Mouse (Mus musculus): ENCODE results near the gene C1qb. TPM values are rescaled to one million over a fixed set of nuclear protein-coding genes. Genes with fewer than 3 reads are reported as not detected.
A peak's percentile ranks its signal among the peaks of the same experiment; 100 is the strongest.

C1qb gene
- polyA plus RNA-seq, 1 experiment from 2014 or later = 24.2 TPM

DNA sequence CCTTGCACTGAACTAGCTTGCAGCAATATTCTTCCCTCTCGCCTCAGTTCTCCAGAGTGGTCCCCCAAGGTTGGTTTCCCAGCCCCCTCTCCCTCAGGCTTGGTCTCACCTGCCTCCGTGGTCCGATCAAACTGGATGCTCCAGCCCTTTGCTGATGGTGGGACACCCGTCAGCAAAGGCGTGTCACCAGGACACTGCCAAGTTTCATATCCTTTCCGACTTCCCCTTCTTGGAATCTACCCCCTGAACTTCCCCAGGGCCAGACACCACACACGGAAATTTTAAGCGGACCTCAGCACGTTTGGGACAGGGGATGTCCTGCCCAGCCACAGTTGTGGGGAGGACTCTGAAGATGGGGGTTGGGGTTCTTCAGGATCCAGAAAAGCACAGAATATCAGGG, 12.7 kb upstream of the C1qb start, which contains the start of gene C1qa:
TSS of gene C1qa (minus strand) at position 167 of the 400 bp plus-strand sequence.
- H3K4me3 ChIP-seq (ENCODE audit: low read depth, low read length) = no peak within 1 kb of the TSS
- peaks cover 12% of the 10 kb centered on the region for H3K27me3 ChIP-seq (ENCODE audit: control insufficient read depth, insufficient read depth, low read length)
- DNase-seq (ENCODE audit: low spot score) (no peak), ATAC-seq (ENCODE audit: insufficient read depth, low FRiP score, low TSS enrichment) (no peak)
- H3K36me3 ChIP-seq (ENCODE audit: control insufficient read depth, insufficient read depth, low read length) = no peaks in the 10 kb centered on the region
- H3K4me2 ChIP-seq (ENCODE audit: low read depth) = no peak within 1 kb of the TSS
- H3K9me3 ChIP-seq (ENCODE audit: control insufficient read depth, low read length) = no peaks in the 10 kb centered on the region
- no peaks in the 10 kb centered on the region for H3K4me1 ChIP-seq (ENCODE audit: control insufficient read depth, insufficient read depth, low read length)
- WGBS = 82% methylated on average over 9 of the region's 9 CpGs
- H3K27ac ChIP-seq (ENCODE audit: low read depth, low read length) = no peak within 1 kb of the TSS
- no peak within 1 kb of the TSS for H3K9ac ChIP-seq (ENCODE audit: low read length)

GRCm38 (mm10) chr4:136898084-136898598, 12.2 kb upstream of the C1qb start:
- Histone ChIP-seq H3K4me1 (ENCODE audit: control insufficient read depth, insufficient read depth, low read length) (no peaks in the 10 kb centered on the region), H3K36me3 (ENCODE audit: control insufficient read depth, insufficient read depth, low read length) (no peaks in the 10 kb centered on the region), H3K4me2 (ENCODE audit: low read depth) (no peak overlapping the region), H3K9me3 (ENCODE audit: control insufficient read depth, low read length) (no peaks in the 10 kb centered on the region), H3K9ac (ENCODE audit: low read length) (no peak overlapping the region), H3K27ac (ENCODE audit: low read depth, low read length) (no peak overlapping the region), H3K4me3 (ENCODE audit: low read depth, low read length) (no peak overlapping the region), H3K27me3 (ENCODE audit: control insufficient read depth, insufficient read depth, low read length) (peaks cover 10% of the 10 kb centered on the region)
- 63% methylated on average over 9 of the region's 9 CpGs for WGBS
- ATAC-seq (ENCODE audit: insufficient read depth, low FRiP score, low TSS enrichment) = no peak
- no peak for DNase-seq (ENCODE audit: low spot score)

- H3K9ac ChIP-seq (ENCODE audit: low read length) = no peak overlapping the region
- H3K4me1 ChIP-seq (ENCODE audit: control insufficient read depth, insufficient read depth, low read length) = no peaks in the 10 kb centered on the region
- 35% methylated on average over 10 of the region's 10 CpGs for WGBS
- no peaks in the 10 kb centered on the region for H3K9me3 ChIP-seq (ENCODE audit: control insufficient read depth, low read length)
- H3K27ac ChIP-seq (ENCODE audit: low read depth, low read length) = no peak overlapping the region
- ATAC-seq (ENCODE audit: insufficient read depth, low FRiP score, low TSS enrichment) (no peak), DNase-seq (ENCODE audit: low spot score) (no peak)
- H3K4me3 ChIP-seq (ENCODE audit: low read depth, low read length) = no peak overlapping the region
- H3K4me2 ChIP-seq (ENCODE audit: low read depth) = no peak overlapping the region
- no peaks in the 10 kb centered on the region for H3K36me3 ChIP-seq (ENCODE audit: control insufficient read depth, insufficient read depth, low read length)
- H3K27me3 ChIP-seq (ENCODE audit: control insufficient read depth, insufficient read depth, low read length) = peaks cover 10% of the 10 kb centered on the region
Measured at GRCm38 (mm10) chr4:136896461-136896860, 10.5 kb upstream of the C1qb start.

DNA sequence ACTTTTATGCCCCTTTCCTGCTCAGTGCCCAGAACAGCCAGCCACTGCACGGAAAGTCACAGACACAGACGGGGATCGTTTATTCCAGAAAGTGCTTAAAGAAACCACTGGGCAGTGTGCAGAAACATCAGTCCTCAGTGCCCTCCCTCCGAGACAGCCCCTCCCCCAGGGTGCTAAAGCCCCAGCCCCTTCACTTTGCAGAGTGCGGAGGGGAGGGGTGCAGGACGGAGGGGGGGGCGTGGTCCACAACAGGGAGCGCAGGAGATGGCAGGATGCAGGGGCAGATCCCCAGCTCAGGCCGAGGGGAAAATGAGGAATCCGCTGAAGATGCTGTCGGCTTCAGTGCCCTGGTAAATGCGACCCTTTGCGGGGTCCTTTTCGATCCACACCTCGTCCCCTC, 9.9 kb upstream of the C1qb start:
- H3K27ac ChIP-seq (ENCODE audit: low read depth, low read length) = no peak overlapping the region
- no peak for ATAC-seq (ENCODE audit: insufficient read depth, low FRiP score, low TSS enrichment)
- H3K27me3 ChIP-seq (ENCODE audit: control insufficient read depth, insufficient read depth, low read length) = peaks cover 10% of the 10 kb centered on the region
- DNase-seq (ENCODE audit: low spot score) = no peak
- H3K9me3 ChIP-seq (ENCODE audit: control insufficient read depth, low read length) = no peaks in the 10 kb centered on the region
- no peaks in the 10 kb centered on the region for H3K36me3 ChIP-seq (ENCODE audit: control insufficient read depth, insufficient read depth, low read length)
- no peak overlapping the region for H3K4me2 ChIP-seq (ENCODE audit: low read depth)
- no peak overlapping the region for H3K9ac ChIP-seq (ENCODE audit: low read length)
- 5% methylated on average over 14 of the region's 15 CpGs for WGBS
- H3K4me1 ChIP-seq (ENCODE audit: control insufficient read depth, insufficient read depth, low read length) = no peaks in the 10 kb centered on the region
- no peak overlapping the region for H3K4me3 ChIP-seq (ENCODE audit: low read depth, low read length)

GRCm38 (mm10) chr4:136894821-136895220, 8.8 kb upstream of the C1qb start:
- WGBS = 78% methylated on average over 4 of the region's 4 CpGs
- Histone ChIP-seq H3K27me3 (ENCODE audit: control insufficient read depth, insufficient read depth, low read length) (peaks cover 10% of the 10 kb centered on the region), H3K9me3 (ENCODE audit: control insufficient read depth, low read length) (no peaks in the 10 kb centered on the region), H3K9ac (ENCODE audit: low read length) (no peak overlapping the region), H3K36me3 (ENCODE audit: control insufficient read depth, insufficient read depth, low read length) (no peaks in the 10 kb centered on the region), H3K27ac (ENCODE audit: low read depth, low read length) (no peak overlapping the region), H3K4me3 (ENCODE audit: low read depth, low read length) (no peak overlapping the region), H3K4me1 (ENCODE audit: control insufficient read depth, insufficient read depth, low read length) (no peaks in the 10 kb centered on the region), H3K4me2 (ENCODE audit: low read depth) (no peak overlapping the region)
- DNase-seq (ENCODE audit: low spot score) = no peak
- no peak for ATAC-seq (ENCODE audit: insufficient read depth, low FRiP score, low TSS enrichment)

- Histone ChIP-seq H3K27ac (ENCODE audit: low read depth, low read length) (no peak overlapping the region), H3K4me1 (ENCODE audit: control insufficient read depth, insufficient read depth, low read length) (no peaks in the 10 kb centered on the region), H3K4me3 (ENCODE audit: low read depth, low read length) (no peak overlapping the region), H3K4me2 (ENCODE audit: low read depth) (no peak overlapping the region), H3K9me3 (ENCODE audit: control insufficient read depth, low read length) (no peaks in the 10 kb centered on the region), H3K9ac (ENCODE audit: low read length) (no peak overlapping the region), H3K36me3 (ENCODE audit: control insufficient read depth, insufficient read depth, low read length) (no peaks in the 10 kb centered on the region), H3K27me3 (ENCODE audit: control insufficient read depth, insufficient read depth, low read length) (peaks cover 10% of the 10 kb centered on the region)
- ATAC-seq (ENCODE audit: insufficient read depth, low FRiP score, low TSS enrichment) (no peak), DNase-seq (ENCODE audit: low spot score) (peak; percentile 68)
- 7% methylated on average over 9 of the region's 9 CpGs for WGBS
Measured at GRCm38 (mm10) chr4:136893691-136894543, 7.9 kb upstream of the C1qb start.

GRCm38 (mm10) chr4:136892811-136893210, 6.8 kb upstream of the C1qb start, which contains the start of gene C1qc:
Gene C1qc, minus strand, starts transcription at chr4:136893065.
- Histone ChIP-seq H3K9me3 (ENCODE audit: control insufficient read depth, low read length) (no peaks in the 10 kb centered on the region), H3K4me2 (ENCODE audit: low read depth) (no peak within 1 kb of the TSS), H3K9ac (ENCODE audit: low read length) (no peak within 1 kb of the TSS), H3K27me3 (ENCODE audit: control insufficient read depth, insufficient read depth, low read length) (peaks cover 10% of the 10 kb centered on the region), H3K4me3 (ENCODE audit: low read depth, low read length) (no peak within 1 kb of the TSS), H3K27ac (ENCODE audit: low read depth, low read length) (no peak within 1 kb of the TSS), H3K4me1 (ENCODE audit: control insufficient read depth, insufficient read depth, low read length) (no peaks in the 10 kb centered on the region), H3K36me3 (ENCODE audit: control insufficient read depth, insufficient read depth, low read length) (no peaks in the 10 kb centered on the region)
- no peak for DNase-seq (ENCODE audit: low spot score)
- no peak for ATAC-seq (ENCODE audit: insufficient read depth, low FRiP score, low TSS enrichment)
- WGBS = 65% methylated on average over 5 of the region's 5 CpGs

GRCm38 (mm10) chr4:136892371-136892770, 6.4 kb upstream of the C1qb start:
- no peaks in the 10 kb centered on the region for H3K4me1 ChIP-seq (ENCODE audit: control insufficient read depth, insufficient read depth, low read length)
- no peak overlapping the region for H3K4me3 ChIP-seq (ENCODE audit: low read depth, low read length)
- no peak for ATAC-seq (ENCODE audit: insufficient read depth, low FRiP score, low TSS enrichment)

GRCm38 (mm10) chr4:136891115-136891514, 5.1 kb upstream of the C1qb start:
- no peaks in the 10 kb centered on the region for H3K36me3 ChIP-seq (ENCODE audit: control insufficient read depth, insufficient read depth, low read length)
- DNase-seq (ENCODE audit: low spot score) = no peak
- H3K4me1 ChIP-seq (ENCODE audit: control insufficient read depth, insufficient read depth, low read length) = no peaks in the 10 kb centered on the region
- no peak overlapping the region for H3K4me2 ChIP-seq (ENCODE audit: low read depth)
- H3K9ac ChIP-seq (ENCODE audit: low read length) = no peak overlapping the region
- 88% methylated on average over 4 of the region's 4 CpGs for WGBS
- H3K9me3 ChIP-seq (ENCODE audit: control insufficient read depth, low read length) = no peaks in the 10 kb centered on the region
- H3K4me3 ChIP-seq (ENCODE audit: low read depth, low read length) = no peak overlapping the region
- no peak for ATAC-seq (ENCODE audit: insufficient read depth, low FRiP score, low TSS enrichment)
- H3K27ac ChIP-seq (ENCODE audit: low read depth, low read length) = no peak overlapping the region
- peaks cover 4% of the 10 kb centered on the region for H3K27me3 ChIP-seq (ENCODE audit: control insufficient read depth, insufficient read depth, low read length)

More at GRCm38 (mm10) chr4:136892371-136892770, 6.4 kb upstream of the C1qb start:
- no peaks in the 10 kb centered on the region for H3K36me3 ChIP-seq (ENCODE audit: control insufficient read depth, insufficient read depth, low read length)
- H3K27ac ChIP-seq (ENCODE audit: low read depth, low read length) = no peak overlapping the region
- H3K4me2 ChIP-seq (ENCODE audit: low read depth) = no peak overlapping the region
- no peak overlapping the region for H3K9ac ChIP-seq (ENCODE audit: low read length)
- no peak for DNase-seq (ENCODE audit: low spot score)
- peaks cover 10% of the 10 kb centered on the region for H3K27me3 ChIP-seq (ENCODE audit: control insufficient read depth, insufficient read depth, low read length)
- H3K9me3 ChIP-seq (ENCODE audit: control insufficient read depth, low read length) = no peaks in the 10 kb centered on the region
- WGBS = 72% methylated on average over 6 of the region's 7 CpGs
